8 mouse cellular contexts compared by ENCODE assay signal in genomic region chr14:84445503-84446410, GRCm38 (mm10). TPM values are rescaled to one million over a fixed set of nuclear protein-coding genes. Genes with fewer than 3 reads are reported as not detected.
DNase-seq lines count a peak whose midpoint lies in the region; ATAC-seq and TF ChIP-seq lines count a peak whose summit lies in the region.

No protein-coding gene starts in this region.

- peaks cover 21% of the 10 kb centered on the region for H3K27me3 ChIP-seq in hindbrain, embryonic 11.5 days (ENCODE audit: control insufficient read depth, insufficient read depth, low read length)
- H3K27me3 ChIP-seq in small intestine, adult 2 months (ENCODE audit: control insufficient read depth, insufficient read depth, low read length): peaks cover 26% of the 10 kb centered on the region

- no peaks in the 10 kb centered on the region for H3K36me3 ChIP-seq in hindbrain, embryonic 11.5 days (ENCODE audit: control insufficient read depth, insufficient read depth, low read length)
- no peaks in the 10 kb centered on the region for H3K36me3 ChIP-seq in small intestine, adult 2 months (ENCODE audit: control insufficient read depth, insufficient read depth, low read length)

- peak overlapping the region; percentile 46 for H3K9ac ChIP-seq in hindbrain, embryonic 11.5 days (ENCODE audit: low read depth, low read length)

- H3K9me3 ChIP-seq in hindbrain, embryonic 11.5 days (ENCODE audit: control insufficient read depth, low read length): no peaks in the 10 kb centered on the region

- H3K4me2 ChIP-seq in hindbrain, embryonic 11.5 days (replicated peaks; ENCODE audit: low read depth, low read length): peak overlapping the region; percentile 86

- no peak for ATAC-seq in hindbrain, embryonic 11.5 days (ENCODE audit: low FRiP score)
- no peak for ATAC-seq in inflammation-experienced regulatory T-cells, adult 6 months

- H3K4me3 ChIP-seq in hindbrain, embryonic 11.5 days (ENCODE audit: low read depth, low read length): peak overlapping the region; percentile 58
- peak overlapping the region; percentile 42 for H3K4me3 ChIP-seq in small intestine, adult 2 months (ENCODE audit: low read depth, low read length)

- no peak for TF ChIP-seq CTCF in small intestine, adult 2 months (IDR thresholded peaks at IDR 0.05; ENCODE audit: extremely low read depth, insufficient read length, insufficient replicate concordance, low read depth, low read length)

- TF ChIP-seq POLR2A in small intestine, adult 2 months (IDR thresholded peaks at IDR 0.05; ENCODE audit: low read depth, low read length): no peak

- H3K27ac ChIP-seq in hindbrain, embryonic 11.5 days (ENCODE audit: low read depth, low read length): 0 out of 2 replicates have a peak overlapping the region, but pooled peaks have one; percentile 17
- no peak overlapping the region for H3K27ac ChIP-seq in small intestine, adult 2 months (ENCODE audit: insufficient read depth, low read depth, low read length)

- under 1% methylated on average over 59 of the region's 59 CpGs for WGBS in hindbrain, embryonic 11.5 days
- WGBS in small intestine, adult 2 months: 3% methylated on average over 59 of the region's 59 CpGs

- peak; percentile 67 for DNase-seq in R1 (ENCODE audit: low read depth, low spot score)
- peak; percentile 60 for DNase-seq in brain, embryonic 18.5 days (ENCODE audit: low read depth, low spot score)
- DNase-seq in forelimb bud, embryonic 11.5 days (ENCODE audit: low read depth, low spot score): peak; percentile 30
- peak; percentile 70 for DNase-seq in hindbrain, embryonic 11.5 days (ENCODE audit: low spot score)
- DNase-seq in layer of hippocampus, postnatal 10 days (ENCODE audit: low spot score in 2 of 2): peak; percentile 49 to 65
- DNase-seq in lung, postnatal 14 days: peak; percentile 35

- H3K4me1 ChIP-seq in hindbrain, embryonic 11.5 days (replicated peaks; ENCODE audit: control insufficient read depth, insufficient read depth, low read length): peaks cover 3% of the 10 kb centered on the region; the same call in 1 of the 2 replicates
- peaks cover 4% of the 10 kb centered on the region; the same call in 1 of the 2 replicates for H3K4me1 ChIP-seq in small intestine, adult 2 months (ENCODE audit: control insufficient read depth, insufficient read depth, insufficient read length, low read length)

RNA-seq across cellular contexts. Expression of gene Pcdh17, which starts 2.4 kb away (rescaled TPM):
- polyA plus RNA-seq in hindbrain, embryonic 11.5 days (2014; fragmentation: Nextera tagmentation; extraction: Ambion mirVana): 6.1 and 9.2 TPM in 2 replicates
- total RNA-seq in layer of hippocampus, postnatal 10 days (2021): 10 to 100 TPM; 46.3 to 48.5 TPM
- polyA plus RNA-seq in small intestine, adult 2 months (2012; rRNA removed): 0.28 and 0.58 TPM in 2 replicates
- polyA plus RNA-seq in inflammation-experienced regulatory T-cells, adult 6 months (2017; shearing (Covaris generic)): not detected
